Mouse (Mus musculus) bone marrow, adult 2 months (tissue): ENCODE data around the gene Klhl23. TPM values are rescaled to one million over a fixed set of nuclear protein-coding genes. Genes with fewer than 3 reads are reported as not detected.
A peak's percentile ranks its signal among the peaks of the same experiment; 100 is the strongest.

Experiments
- H3K27ac ChIP-seq: fragments of 200-500 bp; 2 replicates; pipeline ENCODE4 v1.5.1; 2012; ENCODE audit warnings: low read depth, mild to moderate bottlenecking, control low read depth, inconsistent platforms, low read length; ENCODE audit not compliant: control insufficient read depth, poor library complexity, insufficient read depth
- H3K4me1 ChIP-seq: fragments of 200-500 bp; 2 replicates; pipeline ENCODE4 v1.6.1; 2011; ENCODE audit warnings: low read length; ENCODE audit not compliant: control insufficient read depth, insufficient read depth
- H3K4me3 ChIP-seq: fragments of 200-500 bp; replicated peaks from 2 replicates; pipeline ENCODE3; 2011; ENCODE audit warnings: mild to moderate bottlenecking, low read depth, low read length, control low read depth; ENCODE audit not compliant: control insufficient read depth
- CTCF ChIP-seq: fragments of 200-500 bp; IDR thresholded peaks from 2 replicates; pipeline ENCODE4 v1.5.1; 2011; ENCODE audit warnings: low read length, control low read depth; ENCODE audit not compliant: control insufficient read depth, insufficient read depth
- POLR2A ChIP-seq: fragments of 200-500 bp; IDR thresholded peaks from 2 replicates; pipeline ENCODE4 v1.6.1; 2011; ENCODE audit warnings: low read depth, mild to moderate bottlenecking, control low read depth, low read length, borderline replicate concordance; ENCODE audit not compliant: control insufficient read depth
- WGBS: fragments of 180-500 bp; shearing (Covaris S2); methylation state at CpG from one replicate; pipeline ENCODE4 v1.1.7; 2018; 5-methylcytosine and 5-hydroxymethylcytosine counted together
- polyA plus RNA-seq: library from polyadenylated mRNA; stranded (reverse); fragments of >200 nt; gene quantifications from 2 replicates; pipeline ENCODE4 v1.2.4, GENCODE M21; 2011; ENCODE audit warnings: low replicate concordance; ENCODE audit not compliant: missing spikeins, insufficient read depth, insufficient read length

Klhl23 gene
- polyA plus RNA-seq, 1 experiment = 4.9 TPM

DNA sequence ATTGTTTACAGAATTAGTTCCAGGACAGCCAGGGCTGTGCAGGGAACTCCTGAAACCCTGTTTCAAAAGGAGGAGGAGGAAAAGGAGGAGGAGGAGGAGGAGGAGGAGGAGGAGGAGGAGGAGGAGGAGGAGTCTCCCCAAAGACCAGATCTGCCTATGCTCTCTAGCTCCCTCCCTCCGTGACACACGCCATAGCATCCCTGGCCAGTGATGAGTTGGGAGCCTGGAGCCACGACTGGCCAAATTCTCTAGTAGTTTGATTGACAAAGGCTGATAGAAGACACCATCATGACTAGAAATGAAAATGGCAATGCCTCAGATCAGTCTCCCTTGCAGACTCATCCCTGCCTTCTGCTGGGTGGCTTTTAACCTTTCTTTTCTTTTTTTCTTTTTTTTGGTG lies 16.3 kb downstream of the Klhl23 start:
- no peak overlapping the region for H3K27ac ChIP-seq
- no peaks in the 10 kb centered on the region for H3K4me1 ChIP-seq
- TF ChIP-seq POLR2A = no peak
- TF ChIP-seq CTCF = peak; percentile 34; the same call in 1 of the 2 replicates
- 66% methylated on average over 3 of the region's 3 CpGs for WGBS
- H3K4me3 ChIP-seq = no peak overlapping the region

DNA sequence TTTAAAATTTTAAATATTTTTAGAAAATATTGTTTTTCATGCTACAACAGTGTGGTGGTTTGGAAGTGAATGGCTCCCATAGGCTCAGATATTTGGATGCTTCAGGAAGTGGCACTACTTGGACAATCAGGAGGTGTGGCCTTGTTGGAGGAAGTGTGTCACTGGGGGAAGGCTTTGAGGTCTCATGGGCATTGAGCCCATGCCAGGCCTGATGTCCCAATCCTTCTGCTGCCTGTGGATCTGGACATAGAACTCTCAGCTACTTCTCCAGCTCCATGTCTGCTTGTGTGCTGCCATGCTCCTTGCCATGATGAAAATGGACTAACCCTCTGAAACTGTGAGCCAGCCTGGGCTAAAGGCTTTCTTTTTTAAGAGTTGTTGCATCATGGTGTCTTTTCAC lies 17.0 kb downstream of the Klhl23 start:
- TF ChIP-seq POLR2A = no peak
- TF ChIP-seq CTCF = no peak
- H3K27ac ChIP-seq = no peak overlapping the region
- no peaks in the 10 kb centered on the region for H3K4me1 ChIP-seq
- H3K4me3 ChIP-seq = no peak overlapping the region

DNA sequence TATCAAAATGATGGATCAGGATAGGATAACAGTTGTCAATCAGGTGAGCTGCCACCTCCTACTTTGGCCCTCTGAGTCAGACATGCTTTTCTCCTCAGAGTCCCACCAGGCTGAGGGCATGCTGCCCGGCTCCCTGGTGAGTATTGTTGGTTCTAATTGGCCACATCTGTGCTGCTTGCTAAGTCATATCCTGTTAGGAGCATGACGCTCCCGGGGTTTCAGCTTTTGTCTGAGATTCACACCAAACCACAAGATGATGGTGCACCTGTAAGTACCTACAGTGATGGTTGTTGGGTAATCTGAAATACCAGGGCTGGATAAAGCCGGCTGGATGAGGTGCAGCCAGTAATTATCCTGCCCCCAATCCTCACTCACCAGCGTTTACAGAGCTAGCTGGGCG lies 18.5 kb downstream of the Klhl23 start:
- WGBS = 46% methylated on average over 6 of the region's 6 CpGs
- no peak for TF ChIP-seq CTCF
- no peak for TF ChIP-seq POLR2A
- H3K4me1 ChIP-seq = no peaks in the 10 kb centered on the region
- H3K27ac ChIP-seq = no peak overlapping the region
- no peak overlapping the region for H3K4me3 ChIP-seq

DNA sequence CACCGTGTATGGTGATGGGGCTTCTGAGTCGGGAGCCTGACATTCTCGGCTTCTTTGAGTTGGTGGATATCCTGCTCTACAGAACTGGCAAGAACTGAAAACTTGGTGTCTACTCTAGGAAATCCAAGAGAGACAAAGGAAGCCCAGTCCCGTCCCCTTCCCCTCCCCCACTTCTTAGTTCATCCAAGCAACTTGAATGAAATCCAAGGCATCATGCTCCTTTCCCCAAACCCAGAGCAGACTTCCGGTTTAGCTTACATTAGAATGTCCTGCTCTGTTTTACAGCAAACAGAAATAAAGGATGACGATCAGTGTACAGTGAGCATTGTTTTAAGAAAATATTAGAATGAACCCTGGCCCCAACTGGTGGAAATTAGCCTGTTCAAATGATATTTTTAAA lies 27.5 kb downstream of the Klhl23 start:
- H3K4me3 ChIP-seq = no peak overlapping the region
- no peaks in the 10 kb centered on the region for H3K4me1 ChIP-seq
- TF ChIP-seq POLR2A (no peak), CTCF (no peak)
- H3K27ac ChIP-seq = no peak overlapping the region
- 76% methylated on average over 6 of the region's 6 CpGs for WGBS

DNA sequence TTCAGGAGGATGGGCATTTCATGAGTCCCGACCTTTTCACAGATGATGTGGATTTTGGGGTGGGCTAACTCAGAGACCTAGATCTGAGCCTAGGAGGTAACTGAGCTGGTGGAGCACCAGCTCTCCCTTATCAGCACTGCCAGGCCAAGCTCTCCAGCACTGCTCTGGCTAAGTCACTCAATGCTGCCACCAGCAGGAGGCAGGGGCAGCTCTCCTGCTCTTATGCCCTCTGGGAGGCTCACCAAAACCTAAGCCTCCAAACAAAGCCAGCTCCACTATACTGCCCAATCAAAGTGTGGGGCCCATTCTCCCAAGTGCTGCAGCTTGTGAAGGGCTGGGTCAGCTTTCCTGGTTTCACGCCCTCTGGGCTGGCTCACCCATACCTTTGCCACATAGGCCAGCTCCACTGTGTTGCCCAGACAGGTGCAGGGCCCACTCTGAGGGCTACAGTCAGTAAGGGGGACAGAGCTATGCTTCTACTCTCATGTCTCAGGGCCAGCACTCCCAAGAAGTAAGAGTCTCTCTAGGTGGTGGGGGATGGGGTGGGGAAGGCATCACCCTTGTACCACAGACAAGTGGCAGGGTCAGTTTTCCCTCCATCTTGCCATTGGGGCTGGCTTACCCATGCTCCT lies 29.8 kb downstream of the Klhl23 start:
- TF ChIP-seq POLR2A (no peak), CTCF (peak; percentile 31; the same call in 1 of the 2 replicates)
- 73% methylated on average over 2 of the region's 2 CpGs for WGBS
- H3K4me1 ChIP-seq = no peaks in the 10 kb centered on the region
- no peak overlapping the region for H3K27ac ChIP-seq
- H3K4me3 ChIP-seq = no peak overlapping the region

DNA sequence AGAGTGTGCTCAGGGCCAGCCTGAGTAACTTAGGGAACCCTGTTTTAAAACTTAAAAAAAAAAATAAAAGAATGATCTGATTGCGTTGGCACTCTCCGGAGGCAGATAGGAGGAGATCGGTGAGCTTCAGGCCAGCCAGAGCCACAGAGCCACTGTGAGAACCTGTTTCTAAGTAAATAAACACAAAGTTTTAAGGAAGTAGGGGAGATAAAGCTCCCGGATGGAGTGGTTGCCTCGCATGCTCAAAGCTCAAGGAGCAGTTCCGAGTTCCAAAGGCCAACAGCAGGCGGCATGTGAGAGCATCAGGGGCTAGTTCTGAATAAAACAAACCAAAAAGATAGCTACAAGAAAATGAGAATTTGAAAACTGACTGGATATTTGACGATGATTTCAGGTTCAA lies 34.6 kb downstream of the Klhl23 start:
- Histone ChIP-seq H3K4me3 (no peak overlapping the region), H3K27ac (no peak overlapping the region), H3K4me1 (no peaks in the 10 kb centered on the region)
- TF ChIP-seq POLR2A (no peak), CTCF (0 out of 2 replicates have a peak, but pooled peaks have one; percentile 4)
- 12% methylated on average over 8 of the region's 8 CpGs for WGBS

DNA sequence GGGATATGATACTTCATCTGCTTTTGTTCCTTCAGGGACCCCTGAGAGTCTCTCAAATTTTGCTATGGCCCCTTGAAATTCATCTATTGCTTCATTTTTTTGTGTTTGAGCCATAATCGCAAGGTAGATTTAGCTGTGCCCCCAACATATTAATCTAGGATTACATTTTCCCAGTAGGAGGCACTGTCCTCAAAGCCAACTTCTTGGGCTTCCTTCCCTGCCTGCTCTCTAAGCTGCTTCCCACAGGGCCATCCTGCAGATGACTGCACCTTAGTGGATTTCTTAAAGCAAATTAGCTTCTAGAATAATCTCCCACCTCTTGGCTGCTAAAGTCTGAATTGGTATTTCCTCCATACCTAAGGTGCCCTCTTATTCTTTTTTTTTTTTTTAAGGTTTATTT lies 36.1 kb downstream of the Klhl23 start:
- no peaks in the 10 kb centered on the region for H3K4me1 ChIP-seq
- TF ChIP-seq CTCF = 0 out of 2 replicates have a peak, but pooled peaks have one; percentile 5
- TF ChIP-seq POLR2A = no peak
- no peak overlapping the region for H3K4me3 ChIP-seq
- H3K27ac ChIP-seq = no peak overlapping the region
- 52% methylated on average over 1 of the region's 1 CpGs for WGBS

DNA sequence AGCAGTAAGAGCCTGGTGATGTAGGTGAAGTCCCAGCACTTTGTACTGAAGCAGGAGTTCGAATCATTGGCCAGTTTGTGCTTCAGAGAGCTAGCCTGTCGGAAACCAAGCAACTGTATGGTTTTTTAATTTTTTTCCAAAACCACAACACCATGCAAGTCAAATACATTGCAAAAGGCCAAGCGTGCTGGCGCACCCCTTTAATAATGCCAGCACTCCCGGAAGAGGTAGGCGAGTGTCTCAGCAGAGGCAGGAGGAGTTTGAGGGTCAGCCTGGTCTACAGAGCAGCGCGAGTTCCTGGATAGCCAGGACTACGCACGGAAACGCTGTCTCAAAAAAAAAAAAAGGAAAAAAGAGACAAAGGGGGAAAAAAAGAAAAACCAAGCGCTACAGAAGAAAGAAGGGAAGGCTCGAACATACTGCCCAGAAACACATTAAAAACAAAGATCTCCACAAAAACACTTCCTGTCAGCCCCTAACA lies 39.3 kb downstream of the Klhl23 start:
- Histone ChIP-seq H3K4me3 (peak overlapping the region; percentile 68), H3K27ac (peak overlapping the region; percentile 42), H3K4me1 (no peaks in the 10 kb centered on the region)
- 0% methylated on average over 13 of the region's 13 CpGs for WGBS
- TF ChIP-seq CTCF = no peak
- TF ChIP-seq POLR2A = no peak
